Mouse (Mus musculus): ENCODE data around the gene Tbcc.
A peak's percentile ranks its signal among the peaks of the same experiment; 100 is the strongest.

The Tbcc gene

DNA sequence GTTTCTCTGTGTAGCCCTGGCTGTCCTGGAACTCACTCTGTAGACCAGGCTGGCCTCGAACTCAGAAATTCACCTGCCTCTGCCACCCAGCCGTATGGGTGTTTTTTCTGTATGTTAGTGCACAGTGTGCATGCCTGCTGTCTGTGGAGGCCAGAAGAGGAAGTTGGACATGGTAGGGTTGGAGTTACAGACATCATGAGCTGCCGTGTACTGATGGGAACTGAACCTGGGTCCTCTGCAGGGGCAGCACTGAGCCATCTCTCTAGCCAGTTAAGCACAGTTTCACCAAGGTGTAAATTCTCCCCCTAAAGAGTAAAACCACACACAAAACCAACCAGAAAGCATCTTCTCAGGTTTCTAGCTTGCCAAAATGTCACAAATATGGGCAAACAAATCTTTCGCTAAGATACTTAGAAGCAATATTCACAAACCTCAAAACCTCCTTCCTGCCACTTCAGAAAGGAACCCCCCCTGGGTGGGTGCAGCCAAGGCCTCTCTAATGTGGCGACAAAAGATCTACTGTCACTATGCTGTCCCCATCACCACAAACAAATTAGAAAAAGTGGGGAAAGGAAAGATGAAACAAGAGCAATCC, 20.2 kb upstream of the Tbcc start:
- DNase-seq (ENCODE audit: low read depth, low spot score), result no peak

DNA sequence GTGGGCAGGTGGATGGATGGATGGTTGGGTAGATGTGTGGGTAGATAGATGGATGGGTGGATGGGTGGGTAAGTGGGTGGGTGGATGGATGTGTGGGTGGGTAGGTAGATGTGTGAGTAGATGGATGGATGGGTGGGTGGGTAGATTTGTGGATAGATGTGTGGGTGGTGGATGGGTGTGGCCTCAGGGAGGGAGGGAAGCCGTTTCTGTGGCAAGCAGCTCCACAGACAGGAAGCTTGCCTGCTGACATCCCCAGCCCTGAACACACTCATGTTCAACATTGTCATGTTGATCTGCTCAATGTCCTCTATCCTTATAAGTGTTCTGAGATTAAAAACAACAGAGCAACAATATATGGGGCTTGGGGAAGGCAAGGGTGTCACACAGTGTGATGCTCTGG, 19.6 kb upstream of the Tbcc start:
- DNase-seq (ENCODE audit: low read depth, low spot score), result no peak

DNA sequence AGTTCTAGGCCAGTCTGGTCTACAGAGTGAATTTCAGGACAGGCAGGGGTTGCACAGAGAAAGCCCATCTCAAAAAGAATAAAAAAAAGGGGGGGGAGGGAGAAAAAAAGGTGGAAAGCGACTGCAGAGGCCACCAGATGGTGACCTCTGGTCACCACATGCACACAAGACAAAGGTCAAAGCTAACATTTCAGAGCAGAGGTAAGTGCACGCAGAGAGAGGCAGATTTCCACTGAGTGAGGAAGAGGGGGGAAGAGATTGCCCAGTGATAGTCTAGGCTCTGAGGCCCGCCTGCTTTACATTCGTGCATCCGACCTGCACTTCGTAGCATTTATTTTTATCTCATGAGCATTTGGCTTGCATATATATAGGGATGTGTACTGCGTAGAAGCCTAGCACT, 17.7 kb upstream of the Tbcc start:
- DNase-seq (ENCODE audit: low read depth, low spot score), result no peak

DNA sequence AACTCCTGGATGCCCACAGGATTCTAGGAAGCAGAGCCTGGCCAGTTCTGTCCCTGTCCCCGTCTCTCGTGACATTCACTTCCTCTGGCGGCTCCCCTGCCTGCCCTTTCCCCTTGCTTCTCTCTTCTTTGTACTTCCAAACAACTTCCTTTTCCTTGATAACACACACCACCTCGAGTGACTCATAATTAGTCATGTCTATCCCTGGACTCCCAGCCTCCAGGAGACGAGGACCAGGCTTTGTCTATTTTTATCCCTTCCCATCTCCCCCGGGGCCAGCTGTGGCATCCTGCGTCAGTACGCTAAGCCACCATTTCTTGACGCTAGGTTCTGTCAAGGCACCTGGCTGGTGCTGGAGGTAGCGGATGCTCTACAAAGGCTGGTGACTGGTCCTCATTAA, 16.4 kb upstream of the Tbcc start:
- DNase-seq (ENCODE audit: low read depth, low spot score), result no peak

DNA sequence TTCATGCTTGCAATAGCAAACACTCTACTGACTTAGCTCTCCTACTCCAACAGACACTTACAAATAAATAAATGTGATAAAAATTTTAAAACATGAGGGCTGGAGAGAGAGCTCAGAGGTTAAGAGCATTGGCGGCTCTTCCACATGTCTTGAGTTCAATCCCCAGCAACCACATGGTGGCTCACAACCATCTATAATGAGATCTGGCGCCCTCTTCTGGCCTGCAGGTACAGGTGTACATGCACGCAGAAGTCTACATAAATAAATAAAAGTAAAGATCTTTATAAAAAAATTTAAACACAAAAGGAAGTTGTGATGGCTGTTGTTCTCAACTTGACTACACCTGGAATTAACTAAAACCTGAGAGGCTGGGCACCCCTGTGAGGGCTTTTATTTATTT, 14.9 kb upstream of the Tbcc start:
- DNase-seq (ENCODE audit: low read depth, low spot score), result no peak

DNA sequence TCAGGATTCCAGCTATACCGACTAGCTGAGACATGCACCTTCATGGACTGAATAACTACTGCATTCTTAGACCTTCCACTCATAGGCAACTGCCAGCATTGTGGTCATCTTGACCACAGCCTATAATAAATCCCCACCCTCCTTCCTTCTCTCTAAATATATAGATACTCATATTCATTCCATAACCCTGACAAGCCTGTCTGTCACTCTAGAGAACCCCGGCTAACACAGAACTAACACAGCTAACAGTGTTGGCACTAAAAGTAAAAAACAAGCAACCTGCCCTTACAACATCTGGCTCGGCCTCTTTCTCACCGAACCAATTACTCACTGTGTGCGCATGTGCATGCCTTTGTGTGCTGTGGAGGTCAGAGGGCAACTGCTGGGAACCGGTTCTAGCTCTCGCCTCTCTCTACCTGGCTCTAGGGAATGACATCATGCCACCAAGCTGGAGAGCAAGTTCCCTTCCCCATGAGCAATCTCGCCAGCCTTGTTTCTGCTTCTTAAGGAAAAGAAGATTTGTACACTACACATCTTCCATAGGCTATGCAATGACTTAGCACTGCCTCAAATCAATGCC, 14.0 kb upstream of the Tbcc start:
- no peak for DNase-seq (ENCODE audit: low read depth, low spot score)

DNA sequence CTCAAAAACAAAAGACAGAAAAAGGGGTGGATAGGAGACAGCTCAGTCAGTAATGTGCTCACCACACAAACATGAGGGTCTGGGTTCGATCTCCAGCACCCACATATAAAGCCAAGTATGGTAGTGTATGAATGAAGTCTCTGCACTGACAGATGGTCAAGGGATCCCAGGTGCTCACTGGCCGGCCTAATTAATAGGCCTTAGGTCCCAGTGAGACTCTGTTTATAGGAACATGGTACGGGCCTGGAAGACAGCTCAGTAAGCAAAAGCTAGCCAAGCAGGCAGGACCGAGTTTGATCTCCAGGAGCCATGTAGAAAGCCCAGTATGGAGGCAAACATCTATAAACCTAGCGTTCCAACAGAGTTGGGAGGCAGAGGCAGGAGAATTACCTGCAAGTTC, 13.4 kb upstream of the Tbcc start:
- no peak for DNase-seq (ENCODE audit: low read depth, low spot score)

DNA sequence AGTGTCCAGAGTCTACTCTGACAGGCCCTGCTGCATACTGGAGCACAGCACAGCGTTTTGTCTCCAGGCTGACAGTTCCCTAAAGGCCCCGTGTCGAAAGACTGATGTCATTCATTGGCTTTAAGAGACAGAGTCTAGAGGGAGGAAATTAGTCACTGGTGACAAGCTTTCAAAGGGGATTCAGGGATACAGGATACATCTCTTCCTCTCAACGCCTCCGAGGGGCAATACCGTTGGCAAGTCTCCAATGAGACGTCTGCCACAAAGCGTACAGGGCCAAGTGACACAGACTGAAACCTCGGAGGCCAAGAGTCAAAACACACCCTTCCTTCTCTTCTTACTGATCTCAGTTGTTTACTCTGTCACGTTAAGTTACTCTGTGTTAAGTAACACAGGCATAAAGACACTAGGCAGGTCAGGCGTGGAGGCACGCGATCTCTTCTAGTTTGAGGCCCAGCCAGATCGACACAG, 10.6 kb upstream of the Tbcc start:
- DNase-seq (ENCODE audit: low read depth, low spot score), result no peak

DNA sequence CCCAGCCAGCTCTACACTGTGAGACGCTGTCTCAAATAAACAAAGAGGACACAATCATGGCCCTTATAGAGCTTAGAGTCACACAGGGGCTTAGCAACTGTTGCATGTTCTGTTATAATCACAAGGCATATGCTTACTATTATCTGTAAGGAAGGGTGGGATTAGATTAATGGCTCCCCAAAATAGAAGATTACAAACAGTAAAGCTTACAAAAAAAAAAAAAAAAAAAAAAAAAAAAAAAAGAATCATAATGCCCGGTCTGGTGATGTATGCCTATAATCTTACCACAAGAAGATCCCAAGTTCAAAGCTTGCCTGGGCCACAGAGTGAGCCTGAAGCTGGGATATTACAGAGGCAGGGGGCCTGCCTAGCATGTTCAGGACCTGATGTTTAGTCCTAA, 10.2 kb upstream of the Tbcc start:
- DNase-seq (ENCODE audit: low read depth, low spot score), result no peak

DNA sequence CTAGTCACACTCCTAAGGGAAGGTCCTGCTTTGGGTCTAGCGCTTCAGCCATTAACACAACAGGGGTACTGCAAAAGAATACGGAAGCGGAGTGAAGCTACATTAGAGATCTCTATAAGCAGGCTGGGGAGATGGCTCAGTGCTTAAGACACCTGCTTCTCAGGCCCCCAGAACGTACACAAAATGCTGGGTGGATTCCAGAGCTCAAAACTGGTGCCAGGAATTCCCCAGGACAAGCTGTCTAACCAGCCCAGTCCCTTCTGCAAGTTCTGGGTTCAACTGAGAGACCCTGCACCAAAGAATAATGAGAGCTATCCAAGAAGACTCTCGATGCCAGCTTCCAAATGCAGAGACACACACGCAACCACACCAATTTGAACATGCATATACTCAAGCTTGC, 8.8 kb upstream of the Tbcc start:
- DNase-seq (ENCODE audit: low read depth, low spot score), result no peak

DNA sequence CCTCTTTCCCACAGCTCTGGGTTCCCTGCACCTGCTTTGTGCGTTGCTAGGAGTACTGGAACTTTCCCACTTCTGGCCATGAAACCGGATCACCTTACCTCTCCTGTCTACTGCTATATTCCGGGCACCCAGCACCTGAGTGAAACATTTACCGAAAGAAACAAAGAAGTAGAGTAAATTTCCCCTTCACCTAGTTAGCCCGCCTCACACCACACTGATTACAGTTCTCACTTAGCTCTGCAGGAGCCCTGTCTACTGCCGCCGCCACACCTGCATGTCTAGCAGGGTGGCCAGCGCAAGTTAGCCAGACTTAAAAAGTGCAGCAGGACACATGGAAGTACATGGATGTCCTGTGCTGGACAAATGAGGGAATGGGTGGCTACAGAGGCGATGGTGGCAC, 7.4 kb upstream of the Tbcc start:
- DNase-seq (ENCODE audit: low read depth, low spot score), result no peak

DNA sequence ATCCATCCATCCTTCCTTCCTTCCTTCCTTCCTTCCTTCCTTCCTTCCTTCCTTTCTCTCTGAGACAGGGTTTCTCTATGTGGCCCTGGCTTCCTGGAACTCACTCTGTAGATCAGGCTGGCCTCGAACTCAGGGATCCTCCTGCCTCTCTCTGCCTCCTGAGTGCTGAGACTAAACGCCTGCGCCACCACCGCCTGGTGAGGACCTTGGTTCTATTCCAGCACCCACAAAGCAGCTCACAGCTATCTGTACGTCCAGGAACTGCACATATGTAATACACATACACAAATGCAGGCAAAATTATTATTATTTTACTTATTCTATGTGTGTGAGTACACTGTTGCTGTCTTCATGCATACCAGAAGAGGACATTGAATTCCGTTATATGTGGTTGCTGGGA, 5.7 kb upstream of the Tbcc start:
- DNase-seq (ENCODE audit: low read depth, low spot score), result no peak

DNA sequence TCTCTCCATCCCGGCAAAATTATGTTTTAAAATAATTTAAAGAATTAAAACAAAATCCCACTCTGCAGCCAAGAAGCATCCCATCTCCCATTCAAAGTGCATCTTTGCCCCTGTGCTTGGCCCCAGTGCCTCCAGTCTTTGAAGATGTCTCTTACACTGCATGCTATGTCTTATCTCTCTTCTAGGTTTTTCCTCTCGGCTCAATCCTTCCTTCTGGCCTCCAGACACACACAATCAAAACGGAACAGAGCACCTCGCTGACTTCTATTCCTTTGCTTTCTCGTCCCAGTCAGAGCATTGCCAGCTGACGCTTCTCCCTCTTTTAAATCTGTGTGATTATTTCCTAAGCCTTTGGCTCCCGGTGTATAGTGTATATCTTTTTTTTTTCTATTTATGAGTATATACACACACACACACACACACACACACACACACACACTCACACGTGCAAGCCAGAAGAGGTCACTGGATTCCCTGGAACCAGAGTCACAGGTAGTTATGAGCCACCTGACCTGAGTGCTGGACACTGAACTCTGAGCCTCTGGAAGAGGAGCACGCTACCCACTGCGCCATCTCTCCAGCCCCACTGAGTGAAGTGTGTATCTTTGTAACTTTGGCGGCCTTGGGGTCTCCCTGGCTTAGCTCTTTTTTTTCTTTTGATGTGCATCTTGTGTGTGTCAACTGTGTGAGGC, 5.1 kb upstream of the Tbcc start:
- no peak for DNase-seq (ENCODE audit: low read depth, low spot score)

DNA sequence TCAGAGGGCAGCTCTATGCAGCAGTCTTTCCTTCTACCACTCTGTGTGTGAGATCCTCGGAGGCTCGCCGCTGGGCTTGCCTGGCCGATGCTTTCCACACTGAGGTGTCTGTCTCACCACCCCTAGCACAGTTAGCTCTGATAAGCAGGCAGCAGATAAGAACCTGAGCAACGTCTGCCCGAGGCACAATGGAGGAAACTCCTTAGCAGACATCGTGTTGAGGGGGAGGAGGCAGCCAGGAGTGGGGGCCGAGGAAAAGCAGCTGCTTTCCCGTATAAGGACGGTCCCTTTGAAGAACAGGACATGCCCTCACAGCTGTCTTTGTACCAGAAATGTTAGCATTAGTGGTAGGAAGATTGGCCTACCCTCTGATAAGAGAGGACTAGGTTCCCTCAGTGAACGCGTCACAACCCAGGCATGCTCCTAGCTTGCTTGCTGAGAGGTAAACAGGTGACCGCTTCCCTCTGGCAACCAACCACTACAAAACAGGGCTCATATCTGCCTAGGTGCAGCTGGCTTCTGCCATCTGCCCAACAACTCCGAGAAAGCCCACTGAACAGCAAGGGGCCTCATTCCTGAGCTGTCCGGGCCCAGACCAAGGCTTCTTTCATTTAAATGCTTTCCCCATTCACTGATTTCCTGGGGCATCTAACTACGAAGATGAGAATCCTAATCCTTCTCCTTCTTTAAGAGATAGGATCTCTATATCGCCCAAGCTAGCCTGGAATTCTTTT, 4.4 kb upstream of the Tbcc start:
- DNase-seq (ENCODE audit: low read depth, low spot score), result no peak

DNA sequence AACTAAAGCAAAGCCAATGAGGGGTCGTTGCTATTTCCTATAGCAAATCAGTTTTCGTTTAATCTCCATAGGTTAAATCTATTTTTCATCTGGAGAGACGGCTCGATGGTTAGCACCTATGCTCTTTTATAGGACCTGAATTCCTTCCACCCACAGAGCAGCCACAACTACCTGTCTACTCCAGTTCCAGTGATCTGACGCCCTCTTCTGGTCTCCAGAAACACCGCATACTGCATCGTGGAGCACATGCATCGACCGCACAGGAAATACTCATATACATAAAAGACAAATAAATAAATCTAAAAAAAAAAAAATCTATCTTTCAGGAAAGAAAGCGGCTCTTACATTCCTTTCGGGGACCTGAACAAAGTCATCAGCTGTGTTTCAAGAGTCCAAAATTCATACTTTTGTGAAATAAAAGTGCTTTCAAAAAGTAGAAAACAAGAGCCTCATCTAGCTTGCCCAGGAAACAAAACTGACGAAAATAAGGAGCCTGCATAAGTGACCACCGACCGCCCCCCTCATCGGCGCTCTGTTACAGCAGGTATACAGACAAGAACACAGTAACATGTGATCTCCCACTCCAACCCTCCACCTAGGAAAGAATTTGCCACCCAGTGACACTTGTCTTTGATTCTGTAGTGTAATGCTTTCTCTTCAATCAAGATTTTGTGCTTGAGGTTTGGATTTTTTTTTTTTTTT, 1.8 kb upstream of the Tbcc start:
- DNase-seq (ENCODE audit: low read depth, low spot score), result no peak

DNA sequence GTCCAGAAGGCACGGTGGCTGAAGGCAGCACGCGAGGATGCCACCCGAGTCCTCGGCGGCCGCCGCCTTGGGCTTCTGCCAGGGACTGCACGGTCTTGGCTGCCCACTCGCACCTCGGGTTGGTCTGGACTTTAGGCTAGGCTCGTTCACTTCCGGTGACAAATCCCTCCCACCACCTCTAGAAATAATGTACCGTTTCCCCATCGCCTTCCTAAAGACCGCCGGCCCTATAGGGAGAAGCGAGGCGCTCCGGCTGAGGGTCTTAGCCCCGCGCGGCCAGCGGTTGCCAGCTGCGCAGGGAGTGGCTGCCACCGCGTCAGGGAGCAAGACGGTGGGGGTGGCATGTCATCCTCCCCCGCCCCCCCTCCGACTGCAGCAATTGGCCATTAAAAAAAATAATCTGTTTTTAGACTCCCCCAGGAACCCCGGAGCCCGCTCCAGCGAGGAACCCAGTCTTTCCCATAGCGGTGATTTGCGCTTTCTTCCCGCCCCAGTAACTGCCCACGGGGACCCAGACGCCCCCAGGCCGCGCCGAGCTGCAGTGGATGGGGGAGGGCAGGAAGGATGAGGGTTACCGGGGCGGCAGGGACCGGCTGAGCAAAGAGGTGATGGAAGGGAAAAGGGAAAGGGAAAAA, 917 bp upstream of the Tbcc start:
- peak; percentile 45 for DNase-seq (ENCODE audit: low read depth, low spot score)

DNA sequence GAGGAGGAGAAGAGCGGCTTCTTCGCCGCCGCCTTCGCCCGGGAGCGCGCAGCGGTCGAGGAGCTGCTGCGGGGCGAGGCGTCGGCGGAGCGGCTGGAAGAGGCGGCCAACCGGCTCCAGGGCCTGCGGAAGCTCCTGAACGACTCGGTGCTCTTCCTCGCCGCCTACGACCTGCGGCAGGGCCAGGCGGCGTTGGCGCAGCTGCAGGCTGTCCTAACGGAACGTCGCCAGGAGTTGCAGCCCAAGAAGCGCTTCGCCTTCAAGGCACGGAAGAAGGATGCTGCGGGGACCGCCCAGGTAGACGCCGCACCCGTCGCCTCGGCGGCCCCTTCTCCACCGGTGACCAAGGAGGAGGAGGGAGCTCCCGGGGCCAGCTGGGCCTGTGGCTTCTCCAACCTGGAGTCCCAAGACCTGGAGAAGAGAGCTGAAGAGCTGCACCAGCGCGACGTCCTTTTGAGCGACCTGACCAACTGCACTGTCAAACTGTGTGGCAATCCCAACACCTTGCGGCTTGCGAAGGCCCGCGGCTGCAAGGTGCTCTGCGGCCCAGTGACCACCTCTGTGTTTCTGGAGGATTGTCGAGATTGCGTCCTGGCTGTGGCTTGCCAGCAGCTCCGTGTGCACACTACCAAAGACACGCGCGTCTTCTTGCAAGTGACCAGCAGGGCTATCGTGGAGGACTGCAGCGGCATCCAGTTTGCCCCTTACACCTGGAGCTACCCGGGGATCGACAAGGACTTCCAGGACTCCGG, 535 bp downstream of the Tbcc start:
- no peak for DNase-seq (ENCODE audit: low read depth, low spot score)

DNA sequence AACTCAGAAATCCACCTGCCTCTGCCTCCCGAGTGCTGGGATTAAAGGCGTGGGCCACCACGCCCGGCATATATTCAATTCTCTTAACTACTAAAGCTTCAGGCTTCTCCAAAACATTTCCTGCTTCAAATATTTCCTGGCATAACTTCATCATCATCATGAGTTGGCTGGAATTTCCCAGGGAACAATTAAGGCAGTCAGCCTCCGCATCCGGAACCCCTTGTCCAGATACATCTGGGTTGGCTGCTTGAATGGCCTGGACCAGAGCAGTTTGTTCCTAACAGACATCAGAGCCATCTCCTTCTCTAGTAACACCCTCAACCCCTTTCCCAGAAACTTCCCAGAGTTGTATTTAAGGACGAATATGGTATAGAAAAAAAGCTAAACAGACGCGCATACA, 4.9 kb downstream of the Tbcc start:
- no peak for DNase-seq (ENCODE audit: low read depth, low spot score)

DNA sequence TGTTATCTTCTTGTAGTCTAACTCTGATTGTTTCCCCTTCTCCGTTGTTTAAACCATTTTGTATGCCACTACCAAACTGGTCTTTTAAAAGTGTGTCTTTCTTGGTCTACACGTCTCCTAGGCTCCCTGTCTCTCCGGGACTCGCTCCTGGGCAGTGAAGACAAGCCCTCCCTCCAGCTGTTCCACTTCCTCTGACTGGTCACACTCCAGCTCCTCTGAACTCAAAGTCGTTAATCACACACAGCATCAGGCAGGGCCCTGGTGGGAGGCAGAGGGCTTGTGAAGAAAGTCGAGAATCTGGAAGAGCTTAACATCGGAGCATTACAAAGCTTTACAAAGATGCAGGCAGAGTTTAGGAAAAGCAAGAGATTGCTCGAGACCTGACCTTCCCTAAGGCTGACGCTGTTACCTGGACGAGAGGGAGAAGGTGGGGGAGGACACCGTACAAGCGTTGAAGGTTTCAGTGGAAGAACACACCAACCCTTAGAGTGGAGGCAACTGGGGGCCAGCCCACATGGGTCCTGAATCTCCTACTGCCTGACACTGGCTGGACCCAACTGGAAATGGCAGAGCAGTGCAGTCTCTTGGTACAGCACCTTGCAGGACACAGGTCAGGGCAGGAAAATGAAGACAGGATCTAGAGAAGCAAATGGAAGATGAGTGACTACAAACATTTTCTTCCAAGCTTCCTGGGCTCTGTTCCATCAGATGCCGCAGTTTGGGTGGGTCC, 6.9 kb downstream of the Tbcc start:
- no peak for DNase-seq (ENCODE audit: low read depth, low spot score)

DNA sequence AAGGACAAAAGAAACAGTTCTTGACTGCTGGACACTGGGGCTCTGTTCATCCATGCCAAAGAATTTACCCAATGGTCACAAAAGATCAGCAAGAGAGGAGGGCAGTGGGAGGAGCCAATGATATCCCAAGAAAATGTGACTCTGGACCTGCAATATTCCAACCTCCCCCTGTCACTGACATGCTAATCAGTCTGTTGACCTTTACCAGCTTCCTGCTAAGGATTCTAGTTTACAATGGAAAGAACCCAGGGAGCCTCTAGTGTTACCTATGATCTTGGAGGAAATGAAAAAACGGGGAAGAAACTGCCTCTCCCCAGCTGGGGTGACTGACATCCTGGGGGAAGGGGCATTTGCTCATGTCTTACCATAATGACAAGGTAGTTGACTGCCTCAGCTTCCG, 10.5 kb downstream of the Tbcc start:
- no peak for DNase-seq (ENCODE audit: low read depth, low spot score)

Data from brain, embryonic 18.5 days (tissue).